Mouse (Mus musculus) colon, adult 2 months (tissue): ENCODE results near the gene Cmtm4. TPM values are rescaled to one million over a fixed set of nuclear protein-coding genes. Genes with fewer than 3 reads are reported as not detected.

ENCODE experiments used
- polyA plus RNA-seq: library from polyadenylated mRNA; depleted of rRNA; stranded (reverse); fragments of >200 nt; gene quantifications from 2 replicates; pipeline ENCODE4 v1.2.3, GENCODE M21; 2012; rRNA removed

Cmtm4 gene
- 46.0 and 55.8 TPM in 2 replicates for polyA plus RNA-seq

GRCm38 (mm10) chr8:104395703-104396357 lies at the start of gene Cmtm4:
Cmtm4 (minus strand) TSS chr8:104395807.

GRCm38 (mm10) chr8:104442299-104443124 lies 46.9 kb upstream of the Cmtm4 start, which contains the start of gene Dync1li2:
Dync1li2 (minus strand) TSS chr8:104443047.

GRCm38 (mm10) chr8:104339229-104339982 lies 56.2 kb downstream of the Cmtm4 start, which contains the start of gene Cmtm3:
Cmtm3 (plus strand) TSS chr8:104339410.

GRCm38 (mm10) chr8:104321930-104322329 lies 73.7 kb downstream of the Cmtm4 start, which contains the start of gene Cmtm2b:
Cmtm2b (plus strand) TSS chr8:104322230.

GRCm38 (mm10) chr8:104321267-104321666 lies 74.3 kb downstream of the Cmtm4 start, which contains the start of gene Gm11020:
Gm11020 (plus strand) TSS chr8:104321567.

GRCm38 (mm10) chr8:104309441-104310155 lies 86.0 kb downstream of the Cmtm4 start, which contains the start of the genes Gm45711 and Cmtm1:
Gm45711 (minus strand) TSS chr8:104310081.
Cmtm1 (minus strand) TSS chr8:104310145.

Other genes starting within 250 kb of the Cmtm4 start
- gene Bean1, start 225.4 kb downstream of the Cmtm4 start, polyA plus RNA-seq = 18.2 and 18.4 TPM in 2 replicates
- 14.4 and 15.2 TPM in 2 replicates for gene Tk2, start 147.2 kb downstream of the Cmtm4 start, polyA plus RNA-seq
- 2.4 and 2.8 TPM in 2 replicates for gene Cklf, start 144.9 kb downstream of the Cmtm4 start, polyA plus RNA-seq
- gene Cmtm2a, start 102.6 kb downstream of the Cmtm4 start, polyA plus RNA-seq = not detected in 2 replicates
- not detected in 2 replicates for gene Gm45711, start 85.7 kb downstream of the Cmtm4 start, polyA plus RNA-seq
- gene Cmtm1, start 85.7 kb downstream of the Cmtm4 start, polyA plus RNA-seq = not detected in 2 replicates
- not detected in 2 replicates for gene Gm11020, start 74.2 kb downstream of the Cmtm4 start, polyA plus RNA-seq
- not detected in 2 replicates for gene Cmtm2b, start 73.6 kb downstream of the Cmtm4 start, polyA plus RNA-seq
- gene Cmtm3, start 56.4 kb downstream of the Cmtm4 start, polyA plus RNA-seq = 49.2 and 55.2 TPM in 2 replicates
- gene Dync1li2, start 47.2 kb upstream of the Cmtm4 start, polyA plus RNA-seq = 14.5 and 19.3 TPM in 2 replicates
- gene Terb1, start 114.1 kb upstream of the Cmtm4 start, polyA plus RNA-seq = 0.03 TPM in 1 of 2 replicates, not detected in the other
- gene Nae1, start 138.8 kb upstream of the Cmtm4 start, polyA plus RNA-seq = 4.2 and 4.4 TPM in 2 replicates
- 1.9 and 2.7 TPM in 2 replicates for gene Car7, start 138.9 kb upstream of the Cmtm4 start, polyA plus RNA-seq
- gene Pdp2, start 195.6 kb upstream of the Cmtm4 start, polyA plus RNA-seq = 8.9 and 11.2 TPM in 2 replicates
- not detected in 2 replicates for gene Cdh16, start 228.6 kb upstream of the Cmtm4 start, polyA plus RNA-seq
- 8.0 and 10.6 TPM in 2 replicates for gene Rrad, start 235.5 kb upstream of the Cmtm4 start, polyA plus RNA-seq
- gene Ciao2b, start 246.2 kb upstream of the Cmtm4 start, polyA plus RNA-seq = 41.4 and 46.3 TPM in 2 replicates